Mouse (Mus musculus) neural tube, embryonic 10.5 days (tissue): ENCODE measurements around the gene Kcns3.
A peak's percentile ranks its signal among the peaks of the same experiment; 100 is the strongest.

ENCODE experiments used
- DNase-seq: peaks from one replicate; pipeline ENCODE4 v3.0.0-alpha.2; 2017; ENCODE audit warnings: low spot score; ENCODE audit errors: extremely low spot score

The Kcns3 gene

DNA sequence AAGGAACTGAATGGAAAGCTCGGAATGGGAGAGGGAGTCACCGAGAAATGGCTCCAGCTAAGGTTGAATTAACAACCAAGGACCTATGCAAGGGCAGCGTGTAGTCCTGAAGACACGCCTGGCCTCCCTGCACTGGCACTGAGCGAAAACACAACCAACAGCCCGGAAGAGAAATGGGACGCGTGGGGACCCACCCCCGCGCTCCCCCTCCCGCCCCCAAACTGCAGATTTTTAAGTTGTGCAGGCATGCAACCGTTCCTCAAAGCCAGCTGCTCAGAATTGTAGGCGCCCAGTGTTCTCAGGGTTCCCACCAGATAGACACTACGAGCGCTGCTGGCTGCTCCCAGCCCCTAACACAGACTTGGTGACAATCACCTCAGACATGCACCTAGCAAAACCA, at the start of gene Kcns3:
TSS of gene Kcns3 (minus strand) at position 42 of the 400 bp plus-strand sequence.
- DNase-seq: peak; percentile 17

DNA sequence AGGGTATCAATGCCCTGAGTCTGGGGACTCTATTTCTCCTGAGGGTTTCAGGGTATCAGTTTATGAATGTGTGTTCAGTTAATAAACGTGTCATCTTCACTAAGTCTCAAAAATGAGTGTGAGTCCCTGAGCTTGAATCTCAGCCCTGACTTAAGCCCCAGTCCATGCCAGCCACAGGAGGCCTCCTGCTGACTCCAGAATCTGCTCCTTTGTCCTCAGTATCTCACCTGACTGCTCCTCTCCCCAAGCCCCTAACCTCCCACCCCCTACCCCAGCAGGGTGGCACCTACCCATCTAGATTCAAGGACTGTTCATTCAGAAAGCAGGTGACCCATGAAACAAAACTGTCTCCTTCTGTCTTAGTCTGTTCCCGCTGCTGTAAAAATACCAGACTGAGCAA, 47.7 kb upstream of the Kcns3 start:
- DNase-seq: no peak

DNA sequence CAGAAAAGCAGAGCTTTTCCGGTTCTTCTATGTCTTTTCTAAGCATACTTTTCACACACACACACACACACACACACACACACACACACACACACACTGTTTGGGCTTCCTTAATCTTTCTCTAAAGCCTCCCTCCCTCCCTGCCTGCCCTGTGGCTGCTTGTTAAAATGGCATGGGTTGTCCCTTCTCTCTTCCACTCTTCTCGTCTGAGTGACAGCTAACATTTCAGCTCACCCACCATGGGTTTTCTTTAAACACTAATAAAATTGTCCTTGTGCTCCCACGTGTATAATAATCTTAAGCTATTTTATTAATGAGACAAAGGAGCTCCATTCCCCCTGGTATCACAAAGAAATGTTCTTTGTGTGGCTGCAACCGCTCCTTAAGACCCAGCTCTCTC, 47.2 kb upstream of the Kcns3 start:
- no peak for DNase-seq

- no peak for DNase-seq
Measured at GRCm38 (mm10) chr12:11196830-11197229, 46.0 kb upstream of the Kcns3 start.

DNA sequence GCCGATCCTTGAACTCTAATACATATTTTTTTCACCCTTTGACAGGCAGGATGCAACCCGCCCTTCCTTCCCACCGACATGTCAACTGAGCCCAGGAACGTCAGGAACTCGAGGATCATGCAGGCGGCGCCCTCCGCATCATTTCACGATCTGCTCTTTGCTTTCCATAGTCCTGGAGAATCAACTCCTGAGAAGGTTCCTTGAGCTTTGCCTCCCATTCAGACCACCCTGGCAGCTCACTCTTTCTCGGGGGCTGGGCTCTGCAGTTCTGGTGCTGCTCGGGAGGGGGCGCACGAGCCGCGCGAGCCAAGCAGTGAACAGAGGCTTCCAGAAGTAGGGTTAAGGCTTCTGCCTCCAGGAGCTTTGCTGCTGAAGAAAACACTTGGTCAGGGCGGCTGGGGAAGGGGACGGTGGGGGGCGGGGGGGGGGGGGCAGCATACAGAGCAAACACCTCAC, 45.3 kb upstream of the Kcns3 start:
- DNase-seq: peak; percentile 88

DNA sequence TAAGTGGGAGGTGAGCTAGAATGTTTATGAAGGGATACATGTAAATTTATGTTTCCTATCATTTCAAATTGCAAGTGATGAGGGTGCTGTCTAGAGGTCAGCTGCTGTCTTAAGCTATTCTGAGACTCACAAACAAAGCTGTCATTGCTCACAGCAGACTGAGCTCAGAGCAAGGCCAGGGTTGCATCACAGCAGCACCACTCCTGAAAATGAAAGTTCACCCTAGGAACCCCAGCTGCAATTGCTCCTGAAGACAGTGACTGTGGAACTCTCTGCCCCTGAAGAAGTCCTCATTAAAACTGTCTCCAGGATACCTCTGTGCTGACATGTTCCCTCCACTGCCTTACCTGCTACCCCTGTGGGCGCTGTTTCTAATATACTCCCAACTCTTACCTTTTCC, 44.2 kb upstream of the Kcns3 start:
- DNase-seq: no peak

- DNase-seq: peak; percentile 90
Measured at GRCm38 (mm10) chr12:11178486-11179154, 27.8 kb upstream of the Kcns3 start.

GRCm38 (mm10) chr12:11177408-11178394, 26.8 kb upstream of the Kcns3 start:
- DNase-seq: no peak

DNA sequence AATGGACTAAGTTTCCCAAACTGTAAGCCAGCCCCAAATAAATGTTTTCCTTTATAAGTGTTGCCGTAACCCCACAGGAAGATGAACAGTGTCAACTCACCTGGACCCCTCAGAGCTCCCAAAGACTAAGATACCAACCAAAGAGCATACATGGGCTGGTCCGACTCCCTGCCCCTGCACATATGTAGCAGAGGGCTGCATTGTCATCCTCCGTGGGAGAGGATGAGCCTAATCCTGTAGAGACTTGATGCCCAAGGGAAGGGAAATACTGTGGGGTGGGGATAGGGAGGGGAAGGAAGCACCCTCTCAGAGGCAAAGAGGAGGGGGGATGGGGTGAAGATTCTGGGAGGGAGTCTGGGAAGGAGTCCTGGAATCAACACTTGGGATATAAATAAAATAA, 7.8 kb upstream of the Kcns3 start:
- no peak for DNase-seq

GRCm38 (mm10) chr12:11155123-11155522, 4.3 kb upstream of the Kcns3 start:
- DNase-seq: no peak

GRCm38 (mm10) chr12:11153587-11153986, 2.7 kb upstream of the Kcns3 start:
- no peak for DNase-seq

- no peak for DNase-seq
Measured at GRCm38 (mm10) chr12:11150192-11150935, 492 bp downstream of the Kcns3 start.

- peak; percentile 70 for DNase-seq
Measured at GRCm38 (mm10) chr12:11149421-11150191, 1.2 kb downstream of the Kcns3 start.

GRCm38 (mm10) chr12:11149121-11149420, 1.8 kb downstream of the Kcns3 start:
- DNase-seq: no peak

DNA sequence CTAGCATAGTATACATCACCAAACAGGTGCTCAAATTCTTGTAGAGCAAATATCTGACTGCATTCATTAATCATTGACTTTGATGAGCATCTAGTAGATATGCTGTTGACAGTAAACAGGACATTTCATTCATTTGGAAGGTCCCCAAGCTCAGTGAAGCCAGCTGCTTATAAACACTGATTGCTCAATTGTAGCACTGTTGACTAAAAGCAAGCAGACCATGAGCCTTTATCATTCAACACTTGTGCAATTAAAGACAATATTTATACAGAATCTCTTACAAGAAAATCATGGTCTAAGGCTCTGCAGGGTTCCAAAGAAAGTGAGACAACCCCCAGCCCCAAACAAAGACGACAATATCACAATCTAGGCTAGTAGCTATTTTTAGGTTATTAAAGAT, 6.0 kb downstream of the Kcns3 start:
- DNase-seq: no peak

DNA sequence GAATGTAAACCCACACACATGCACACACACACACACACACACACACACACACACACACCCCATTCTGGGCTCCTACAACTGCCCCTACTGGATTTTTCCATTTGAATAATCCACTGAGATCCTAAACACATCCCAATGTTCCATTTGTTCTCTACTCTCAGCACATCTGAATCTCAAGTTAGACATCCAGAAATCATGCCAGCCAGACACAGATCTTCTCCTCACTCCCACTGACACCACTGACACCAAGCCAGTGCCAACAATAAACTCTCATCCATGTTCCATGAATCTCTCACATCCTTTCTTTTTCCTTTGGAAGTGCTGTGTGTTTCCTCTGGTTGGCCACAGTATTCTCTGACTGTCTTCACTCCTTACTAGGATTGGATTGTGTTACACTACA, 18.4 kb downstream of the Kcns3 start:
- DNase-seq: no peak

DNA sequence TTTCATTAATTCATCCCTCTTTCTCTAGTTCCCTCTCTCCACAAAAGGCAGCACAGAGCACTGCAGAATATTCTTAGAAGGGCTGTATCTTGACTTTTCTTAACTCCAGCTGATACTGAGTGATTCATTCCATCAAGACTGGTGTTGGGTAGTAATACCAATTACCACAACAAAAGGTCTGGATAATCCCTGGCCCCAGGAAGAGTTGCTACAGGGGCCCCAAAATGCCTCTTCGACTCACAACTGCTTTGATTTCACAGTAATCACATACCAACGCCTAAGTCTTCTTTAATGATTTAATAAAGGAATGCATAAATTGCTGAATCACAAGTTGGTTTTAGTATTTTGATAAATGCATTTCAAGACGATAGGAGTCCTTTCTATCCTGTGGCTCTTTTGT, 21.7 kb downstream of the Kcns3 start:
- no peak for DNase-seq

DNA sequence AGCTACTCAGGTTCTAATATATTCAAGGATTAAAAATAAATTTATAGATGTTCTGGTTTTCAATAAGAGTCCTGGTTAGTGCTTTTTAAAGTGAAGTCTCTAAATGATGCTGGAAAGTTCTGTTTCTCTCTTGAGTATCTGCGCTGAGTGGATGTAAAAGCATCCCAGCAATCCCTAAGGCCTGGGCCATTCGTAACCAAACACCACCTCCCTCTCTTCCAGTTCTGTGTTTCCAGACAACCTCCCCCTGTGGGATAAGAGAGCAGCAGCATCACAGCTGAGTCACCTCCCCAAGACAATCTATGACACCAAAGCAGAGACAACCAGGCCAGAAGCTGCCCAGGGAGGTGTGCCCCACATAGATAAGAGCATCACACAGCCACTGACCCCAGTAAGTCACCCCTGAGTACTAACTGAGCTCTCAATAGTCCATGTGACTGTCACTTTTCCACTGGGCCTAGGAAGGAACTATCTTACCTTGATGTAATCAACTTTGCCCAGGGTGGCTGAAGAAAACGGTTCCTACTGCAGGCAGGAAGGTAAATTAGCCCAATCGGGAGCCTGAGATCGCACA, 24.6 kb downstream of the Kcns3 start:
- DNase-seq: no peak

GRCm38 (mm10) chr12:11101565-11101964, 49.3 kb downstream of the Kcns3 start:
- DNase-seq: no peak

GRCm38 (mm10) chr12:11088626-11089372, 62.1 kb downstream of the Kcns3 start:
- no peak for DNase-seq
